Mouse (Mus musculus) testis, adult 2 months (tissue): ENCODE measurements around the gene Celsr2.

Experiments used
- CTCF ChIP-seq: fragments of 200-500 bp; IDR thresholded peaks from 2 replicates; pipeline ENCODE4 v1.5.1; 2012; ENCODE audit warnings: low read depth, mild to moderate bottlenecking, inconsistent platforms, low read length, moderate library complexity; ENCODE audit not compliant: control insufficient read depth, insufficient read depth, insufficient replicate concordance
- POLR2A ChIP-seq: fragments of 200-500 bp; IDR thresholded peaks from 2 replicates; pipeline ENCODE4 v1.6.1; 2012; ENCODE audit warnings: low read depth, mild to moderate bottlenecking, inconsistent platforms, low read length, moderate library complexity; ENCODE audit not compliant: control insufficient read depth

GRCm38 (mm10) chr3:108435701-108436379 is 20.5 kb upstream of the Celsr2 start:
- TF ChIP-seq POLR2A (no peak), CTCF (no peak)
